In the genomic region with DNA sequence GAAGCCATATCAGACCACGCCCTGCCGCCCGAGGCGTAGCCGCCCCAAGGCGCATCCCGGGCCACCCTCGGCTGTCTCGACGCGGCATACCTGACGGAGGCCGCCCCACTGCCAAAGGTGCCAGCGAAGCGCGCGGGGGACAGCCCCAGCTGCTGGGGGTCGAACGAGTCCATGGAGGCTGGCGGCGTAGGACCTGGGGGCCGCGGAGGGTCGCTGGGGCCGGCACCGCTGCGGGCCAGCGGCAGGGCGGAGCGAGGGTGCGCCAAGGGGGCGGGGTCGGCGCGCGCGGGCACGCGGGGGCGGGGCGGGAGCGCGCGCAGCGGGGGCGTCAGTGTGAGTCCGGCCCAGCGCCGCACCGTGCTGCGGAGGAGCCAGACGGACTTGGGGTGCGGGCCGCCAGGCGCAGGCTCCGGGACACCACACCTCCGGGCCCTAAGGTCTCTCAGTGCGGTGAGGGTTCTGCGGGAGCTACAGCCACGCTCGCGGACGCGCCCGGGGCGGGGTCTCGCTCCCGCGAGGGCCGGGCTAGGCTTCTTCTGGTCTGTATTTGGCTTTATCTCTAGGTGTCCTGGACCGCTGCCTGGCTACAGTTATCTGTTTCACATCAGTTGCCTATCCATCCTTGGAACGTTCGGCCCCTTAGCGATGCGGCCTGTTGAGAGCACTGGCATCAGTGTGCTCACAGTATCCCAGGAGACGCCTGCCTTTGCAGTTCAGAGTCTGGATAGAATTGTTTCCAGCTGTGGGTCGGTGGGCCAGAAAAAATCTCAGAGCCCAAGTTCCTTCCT, we compare ENCODE assay signal across 1 mouse cellular context.
TF ChIP-seq lines count a peak whose summit lies in the region.

No protein-coding gene starts in this region.

TF ChIP-seq in MEL, 35 proteins besides CTCF, POLR2A, EP300 and RAD21 (continued from another document):
- TF ChIP-seq MEF2A (IDR thresholded peaks at IDR 0.05; ENCODE audit: extremely low read depth, insufficient replicate concordance, low read depth, low read length, poor library complexity, severe bottlenecking) (no peak), CHD2 (IDR thresholded peaks at IDR 0.05; ENCODE audit: low read length) (no peak), USF2 (IDR thresholded peaks at IDR 0.05; ENCODE audit: borderline replicate concordance in 1 of 2, insufficient read depth in 1 of 2, low read depth in 1 of 2, low read length in 2 of 2) (no peak), ELF1 (IDR thresholded peaks at IDR 0.05; ENCODE audit: low read depth, low read length) (0 out of 2 replicates have a peak, but pooled peaks have one; percentile 34)
TF ChIP-seq in MEL: peak in this region for 11.
